Mouse (Mus musculus) monocyte, adult 5-6 weeks (primary cell): ENCODE results near the gene Carmil1. TPM values are rescaled to one million over a fixed set of nuclear protein-coding genes. Genes with fewer than 3 reads are reported as not detected.
A peak's percentile ranks its signal among the peaks of the same experiment; 100 is the strongest.

ENCODE experiments used
- ATAC-seq: fragments of 153-309, 156-312 bp; replicated peaks from 2 replicates; pipeline ENCODE4 v1.8.0; 2017; ENCODE audit warnings: mild to moderate bottlenecking; ENCODE audit not compliant: low TSS enrichment, insufficient number of reproducible peaks, severe bottlenecking, poor library complexity, low FRiP score
- total RNA-seq: library from RNA; stranded (forward); fragments of 200-1000, 200-491, 200-594 nt; gene quantifications from 3 replicates; pipeline ENCODE4 v1.2.3, GENCODE M21; 2017

The Carmil1 gene
- total RNA-seq = 6.1 to 11.9 TPM (median 11.5 TPM) in 3 replicates

GRCm38 (mm10) chr13:24280439-24281431 is at the start of gene Carmil1:
Carmil1 (minus strand) TSS chr13:24280795.
- ATAC-seq = no peak

- ATAC-seq = no peak
Measured at GRCm38 (mm10) chr13:24330128-24330527, 49.5 kb upstream of the Carmil1 start.

DNA sequence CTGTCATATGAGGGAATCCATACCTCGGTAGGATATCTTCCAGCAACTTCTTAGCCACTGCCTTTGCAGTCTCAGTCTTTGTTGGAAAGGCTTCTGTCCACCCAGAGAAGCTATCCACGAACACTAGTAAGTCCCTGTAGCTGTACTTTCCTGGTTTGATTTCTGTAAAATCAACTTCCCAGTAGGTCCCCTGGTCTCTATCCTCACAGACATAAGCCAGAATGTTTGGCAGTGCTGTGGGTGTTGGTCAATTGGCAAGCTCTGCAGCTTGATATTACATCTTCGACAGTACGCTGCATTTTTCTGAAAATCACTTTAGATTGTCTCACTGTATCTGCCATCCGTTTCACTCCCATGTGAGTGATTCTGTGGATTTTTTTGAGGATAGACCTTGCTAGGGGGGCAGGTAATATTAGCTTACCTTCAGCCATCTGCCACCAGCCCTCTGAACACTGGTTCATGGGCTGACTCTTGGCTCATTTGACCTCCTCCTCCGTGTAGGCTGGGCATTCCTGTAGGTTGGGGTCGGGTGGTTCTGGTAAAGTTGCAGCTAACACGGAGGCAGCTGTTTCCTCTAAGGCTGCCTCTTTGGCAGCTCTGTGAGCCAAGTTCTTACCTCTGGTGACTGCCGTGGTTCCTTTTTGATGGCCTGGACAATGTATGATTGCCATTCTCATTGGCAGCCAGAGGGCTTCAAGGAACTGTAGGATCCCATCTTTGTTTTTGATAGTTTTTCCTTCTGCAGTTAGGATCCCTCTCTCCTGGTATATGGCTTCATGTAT is 47.6 kb upstream of the Carmil1 start:
- ATAC-seq = no peak; the same call in 1 of the 2 replicates

GRCm38 (mm10) chr13:24327201-24327600 is 46.6 kb upstream of the Carmil1 start, which contains the start of gene Cmah:
Cmah (plus strand) TSS chr13:24327404.
- no peak for ATAC-seq

- no peak for ATAC-seq
Measured at GRCm38 (mm10) chr13:24321313-24321712, 40.7 kb upstream of the Carmil1 start.

DNA sequence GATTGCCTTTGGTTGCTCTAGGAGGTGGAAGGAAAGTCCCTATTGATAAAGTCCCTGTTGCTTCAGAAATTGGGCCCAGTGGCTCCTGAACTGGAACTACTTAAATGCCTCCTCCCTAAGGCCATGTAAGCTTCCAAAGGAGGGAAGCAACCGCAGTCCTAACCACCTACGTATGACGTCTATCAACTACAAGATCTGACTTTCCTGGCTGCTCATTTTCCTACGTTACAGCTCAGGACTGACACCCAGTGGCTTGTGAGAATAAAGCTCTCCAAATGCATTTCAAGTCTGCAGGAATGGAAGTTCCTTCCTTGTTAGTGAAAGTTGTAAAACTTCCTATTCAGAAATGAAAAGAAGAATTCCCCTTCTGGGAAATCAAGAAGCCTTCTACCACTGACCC is 38.0 kb upstream of the Carmil1 start:
- no peak for ATAC-seq

DNA sequence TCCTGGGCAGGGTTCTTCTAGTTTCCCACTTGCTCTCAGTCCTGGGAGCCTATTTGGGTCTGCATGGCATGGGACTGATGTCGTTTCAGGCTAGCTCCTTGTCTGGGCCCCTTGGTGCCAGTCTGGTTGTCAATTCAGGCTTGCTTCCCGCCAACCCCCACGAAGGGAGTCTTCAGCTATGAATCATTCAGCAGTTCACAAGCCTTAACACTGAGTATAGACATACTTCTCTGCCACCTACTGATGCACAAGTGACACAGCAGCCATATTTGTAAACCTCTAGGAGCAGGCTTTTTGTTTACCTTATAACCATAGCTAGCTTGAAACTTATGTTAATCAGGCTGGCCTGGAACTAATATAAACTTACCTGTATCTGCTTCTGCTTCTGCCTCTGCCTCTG is 36.0 kb upstream of the Carmil1 start:
- no peak for ATAC-seq

DNA sequence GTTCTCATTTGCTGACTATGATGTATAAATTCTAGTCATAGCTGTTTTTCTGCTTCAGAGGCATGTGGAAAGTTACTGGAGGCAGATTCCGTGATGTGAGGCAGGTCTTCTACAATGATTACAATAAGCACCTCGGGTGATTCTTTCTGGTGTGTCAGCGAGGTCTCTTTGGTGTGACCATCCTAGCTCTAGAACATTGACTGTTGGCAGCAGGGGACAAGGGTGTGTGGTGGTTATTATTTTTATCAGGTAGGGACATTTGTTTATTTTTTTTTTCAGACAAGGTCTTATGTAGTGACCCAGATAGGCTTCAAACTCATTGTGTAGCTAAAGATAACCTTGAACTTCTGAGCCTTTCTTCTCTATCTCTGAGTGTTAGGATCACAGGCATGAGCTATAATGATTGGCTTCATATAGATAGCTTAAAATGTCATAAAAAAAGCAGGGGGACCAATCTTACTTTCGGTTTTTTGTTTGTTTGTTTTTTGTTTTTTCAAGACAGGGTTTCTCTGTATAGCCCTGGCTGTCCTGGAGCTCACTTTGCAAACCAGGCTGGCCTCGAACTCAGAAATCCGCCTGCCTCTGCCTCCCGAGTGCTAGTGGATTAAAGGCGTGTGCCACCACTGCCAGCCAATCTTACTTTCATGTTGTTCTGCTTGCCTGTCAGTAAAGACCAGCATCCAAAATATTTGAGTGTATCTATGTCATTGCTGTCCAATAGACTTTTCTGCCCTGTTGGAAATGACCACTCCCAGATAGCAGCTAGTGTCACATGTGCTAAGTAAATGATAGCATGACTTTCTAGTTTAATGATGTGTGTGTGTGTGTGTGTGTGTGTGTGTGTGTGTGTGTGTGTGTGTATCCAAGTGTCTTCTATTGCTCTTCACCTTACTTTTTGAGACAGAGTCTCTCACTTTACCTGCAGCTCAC is 30.7 kb upstream of the Carmil1 start:
- no peak for ATAC-seq

GRCm38 (mm10) chr13:24306248-24306647 is 25.7 kb upstream of the Carmil1 start:
- no peak for ATAC-seq

DNA sequence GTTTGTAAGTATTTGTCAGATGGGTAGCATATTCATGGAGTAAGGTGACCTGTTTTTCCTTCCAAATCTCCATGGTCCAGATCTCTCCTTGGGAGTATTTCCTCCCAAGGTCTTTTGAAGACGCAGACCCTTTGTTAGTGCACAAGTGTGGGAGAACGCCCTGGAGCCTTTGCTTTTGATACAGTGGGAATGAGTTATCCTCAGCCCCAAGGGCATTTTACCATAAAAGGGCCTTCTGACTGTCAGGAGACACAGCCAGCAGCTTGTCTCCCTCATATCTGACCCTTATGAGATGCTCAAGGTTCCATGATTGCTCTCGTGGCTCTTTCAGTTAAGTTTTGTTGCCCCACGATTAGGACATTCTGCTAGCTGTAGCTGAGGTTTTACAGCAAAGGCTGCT is 24.9 kb upstream of the Carmil1 start:
- ATAC-seq = no peak

DNA sequence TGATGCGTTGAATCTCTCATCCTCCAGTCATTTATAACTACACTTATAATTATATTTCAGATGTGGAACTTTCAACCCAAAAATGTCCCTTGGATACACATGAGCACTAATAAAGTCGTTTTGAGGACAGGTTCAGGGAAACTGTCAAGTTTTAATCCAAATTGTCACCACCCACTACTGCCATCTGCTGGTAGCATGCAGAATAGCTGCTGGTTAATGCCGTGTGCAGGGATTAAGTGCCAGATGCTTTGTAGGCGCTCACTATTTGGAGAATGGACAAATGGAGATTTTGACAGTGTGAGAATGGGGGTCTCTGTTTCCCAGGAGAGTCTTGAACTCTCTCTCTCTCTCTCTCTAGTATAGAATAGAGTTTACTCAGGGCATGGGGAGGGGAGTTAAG is 16.7 kb upstream of the Carmil1 start:
- ATAC-seq = peak; percentile 80; the same call in 1 of the 2 replicates

DNA sequence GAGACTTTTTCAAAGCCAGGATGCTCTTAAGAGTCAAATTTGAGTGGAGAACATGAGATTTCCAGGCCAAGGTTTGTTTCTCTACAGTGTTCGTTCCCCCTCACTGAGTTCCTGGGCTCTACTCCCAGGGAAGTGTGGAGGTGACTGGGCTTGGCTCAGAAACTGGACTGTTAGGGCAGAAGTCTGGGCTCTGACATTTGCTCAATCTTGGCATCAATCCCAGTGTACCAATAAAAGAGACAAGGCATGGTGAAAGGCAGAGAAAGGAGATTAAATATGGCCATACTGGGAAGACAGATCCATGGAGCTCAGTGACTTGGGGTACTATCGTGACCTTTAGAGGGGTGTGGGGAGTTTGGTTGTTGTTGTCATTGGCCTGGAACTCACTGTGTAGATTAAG is 6.8 kb upstream of the Carmil1 start:
- ATAC-seq = no peak

DNA sequence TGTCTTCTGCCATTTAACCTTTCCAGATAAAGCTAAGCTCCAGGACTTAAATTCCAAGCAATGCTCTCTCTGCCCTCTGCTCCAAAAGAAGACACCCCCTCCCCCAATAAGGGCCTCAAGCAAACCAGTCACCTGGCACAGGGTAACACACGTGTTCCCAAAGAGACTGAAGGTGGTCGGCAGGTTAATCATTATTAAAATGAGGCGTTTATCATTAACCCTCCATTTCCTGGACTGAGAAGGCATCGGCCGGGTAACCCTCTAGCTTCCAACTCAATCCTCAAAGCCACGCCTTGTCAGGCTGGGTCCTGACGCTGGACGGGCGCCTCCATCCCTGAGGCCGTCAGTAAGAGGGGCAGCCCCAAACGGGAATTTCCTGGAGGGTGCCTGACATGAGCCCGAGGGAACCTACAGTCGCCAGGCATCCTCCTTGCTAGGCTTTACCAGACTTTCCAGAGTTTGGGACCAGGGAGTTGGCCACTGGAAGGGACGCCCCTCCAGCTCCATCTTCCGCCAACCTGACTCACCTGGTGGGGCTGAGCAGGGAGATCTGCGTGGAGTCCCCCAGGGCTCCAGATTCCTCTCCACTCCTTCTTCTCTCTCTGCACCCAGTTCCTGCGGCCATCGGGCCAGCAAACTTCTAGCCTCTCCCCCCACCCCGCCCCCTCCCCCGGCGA is 695 bp downstream of the Carmil1 start:
- no peak for ATAC-seq

DNA sequence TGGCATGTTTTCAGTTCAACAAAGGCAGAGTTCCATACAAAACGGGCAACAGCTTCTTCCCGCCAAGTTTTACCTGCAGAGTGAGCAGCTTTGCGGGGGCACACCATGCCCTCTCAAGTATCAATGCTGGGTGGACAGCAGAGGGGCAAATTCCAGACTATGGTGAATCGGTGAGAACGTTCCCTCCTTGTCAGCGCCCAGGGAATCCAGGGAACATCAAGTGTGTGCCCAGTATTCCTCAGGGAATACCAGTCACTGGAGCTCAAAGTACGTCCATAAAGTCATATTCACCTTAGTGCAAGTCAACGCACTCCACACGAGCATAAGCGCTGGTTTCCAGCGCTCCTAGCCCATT is 1.2 kb downstream of the Carmil1 start:
- ATAC-seq = no peak

GRCm38 (mm10) chr13:24272740-24273377 is 7.7 kb downstream of the Carmil1 start:
- ATAC-seq = no peak

DNA sequence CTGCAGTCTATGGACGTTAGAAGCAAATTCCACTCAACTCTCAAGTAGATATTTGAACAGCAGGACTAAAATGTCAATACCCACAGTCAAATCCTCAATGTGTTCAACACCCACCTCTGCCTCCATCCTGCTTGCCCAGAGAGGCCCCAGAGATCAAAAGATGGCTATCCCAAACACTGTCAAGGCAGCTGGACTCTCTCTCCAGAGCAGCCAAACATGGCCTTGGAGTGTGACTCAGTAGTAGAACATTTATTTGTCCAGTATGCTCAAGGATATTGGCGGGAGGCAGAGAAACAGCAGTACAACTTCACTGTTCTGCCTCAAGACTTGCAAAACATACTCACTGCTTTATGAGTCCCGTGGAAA is 11.5 kb downstream of the Carmil1 start:
- no peak for ATAC-seq

- no peak for ATAC-seq
Measured at GRCm38 (mm10) chr13:24268355-24269099, 12.1 kb downstream of the Carmil1 start.
